Mouse (Mus musculus): Measurements from ENCODE around the gene Hoxa7. TPM values are rescaled to one million over a fixed set of nuclear protein-coding genes. Genes with fewer than 3 reads are reported as not detected.

Gene Hoxa7
- total and polyA plus RNA-seq, 2 experiments from 2014 or later = not detected

DNA sequence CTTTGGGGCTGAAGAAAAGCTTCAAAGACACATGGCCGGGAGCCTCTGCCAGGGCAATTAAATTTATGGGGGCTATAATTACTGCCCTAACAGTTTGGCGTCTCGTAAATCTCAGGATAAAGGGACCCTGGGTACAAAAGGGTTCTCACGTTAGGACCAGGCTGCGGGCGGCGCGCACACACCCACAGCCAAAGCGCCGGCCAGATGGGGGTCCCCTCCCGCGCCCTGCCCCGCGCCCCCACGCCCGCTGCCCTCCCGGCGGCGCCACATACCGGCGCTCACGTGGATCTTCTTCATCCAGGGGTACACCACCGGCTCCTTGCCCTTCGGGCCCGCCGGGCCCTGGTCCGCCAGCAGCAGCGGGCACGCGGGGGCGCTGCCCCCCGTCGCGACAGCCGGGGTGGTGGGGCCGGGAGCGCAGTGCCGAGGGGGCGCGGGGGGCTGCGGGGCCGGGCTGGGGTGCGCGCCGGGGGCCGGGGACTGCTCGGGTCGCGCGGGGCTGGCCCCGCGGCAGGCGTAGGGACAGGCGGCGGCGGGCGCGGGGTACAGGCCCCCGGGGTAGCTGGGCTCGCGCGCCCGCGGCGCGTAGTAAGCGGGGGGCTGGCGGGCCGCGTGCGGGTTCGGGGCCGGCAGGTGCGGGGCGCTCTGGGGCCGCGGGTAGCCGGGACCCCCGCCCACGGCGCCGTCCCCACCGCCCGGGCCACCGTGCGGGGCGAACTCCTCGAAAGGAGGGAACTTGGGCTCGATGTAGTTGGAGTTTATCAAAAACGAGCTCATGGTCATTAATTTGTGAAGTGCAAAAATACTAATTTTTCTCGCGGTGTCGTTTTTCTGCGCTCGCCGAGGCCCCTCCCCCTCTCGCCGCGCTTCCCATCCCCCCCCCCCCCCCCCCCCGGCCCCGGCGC, 30.5 kb downstream of the Hoxa7 start, which contains the start of gene Hoxa4:
Gene Hoxa4 (minus strand): TSS at position 848 of the 905 bp plus-strand sequence.
- H3K9ac ChIP-seq (replicated peaks; ENCODE audit: low read length, poor library complexity, severe bottlenecking) = no peak within 1 kb of the TSS
- H3K27me3 ChIP-seq (ENCODE audit: insufficient read depth, low read length) = peaks cover 94% of the 10 kb centered on the region

DNA sequence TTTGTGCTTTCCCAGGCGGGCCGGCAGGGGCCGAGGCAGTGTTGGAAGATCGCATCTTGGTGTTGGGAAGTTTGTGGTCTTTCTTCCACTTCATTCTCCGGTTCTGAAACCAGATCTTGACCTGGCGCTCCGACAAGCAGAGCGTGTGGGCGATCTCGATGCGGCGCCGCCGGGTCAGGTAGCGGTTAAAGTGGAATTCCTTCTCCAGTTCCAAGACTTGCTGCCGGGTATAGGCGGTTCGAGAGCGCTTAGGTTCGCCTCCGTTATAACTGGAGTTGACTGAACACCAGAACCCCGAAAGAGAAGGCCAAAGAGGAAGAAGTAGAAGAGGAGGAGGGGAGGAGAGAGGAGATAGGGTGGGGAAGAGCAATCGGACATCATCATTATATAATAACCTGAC, 31.2 kb downstream of the Hoxa7 start:
- ATAC-seq (ENCODE audit: low FRiP score) (no peak), DNase-seq (ENCODE audit: low spot score) (no peak)
- no peak overlapping the region for H3K4me2 ChIP-seq (ENCODE audit: low read depth, low read length, poor library complexity, severe bottlenecking)
- H3K4me1 ChIP-seq (ENCODE audit: insufficient read depth, low read length) = no peaks in the 10 kb centered on the region
- no peak for TF ChIP-seq CTCF (IDR thresholded peaks at IDR 0.05)
- H3K9ac ChIP-seq (replicated peaks; ENCODE audit: low read length, poor library complexity, severe bottlenecking) = no peak overlapping the region
- H3K27me3 ChIP-seq (ENCODE audit: insufficient read depth, low read length) = peaks cover 95% of the 10 kb centered on the region
- H3K36me3 ChIP-seq (ENCODE audit: insufficient read depth, low read length) = no peaks in the 10 kb centered on the region
- H3K27ac ChIP-seq (ENCODE audit: low read depth, low read length) = no peak overlapping the region
- 0% methylated on average over 23 of the region's 23 CpGs for WGBS
- H3K9me3 ChIP-seq (ENCODE audit: low read length) = no peaks in the 10 kb centered on the region
- no peak overlapping the region for H3K4me3 ChIP-seq (ENCODE audit: low read depth, low read length)

More for the DNA sequence above, 30.5 kb downstream of the Hoxa7 start, which contains the start of gene Hoxa4:
- ATAC-seq (ENCODE audit: low FRiP score) (no peak), DNase-seq (ENCODE audit: low spot score) (no peak)
- Histone ChIP-seq H3K36me3 (ENCODE audit: insufficient read depth, low read length) (no peaks in the 10 kb centered on the region), H3K27ac (ENCODE audit: low read depth, low read length) (no peak within 1 kb of the TSS), H3K4me2 (ENCODE audit: low read depth, low read length, poor library complexity, severe bottlenecking) (peak within 1 kb of the TSS; percentile 39), H3K9me3 (ENCODE audit: low read length) (no peaks in the 10 kb centered on the region), H3K4me3 (ENCODE audit: low read depth, low read length) (peak within 1 kb of the TSS; percentile 22), H3K4me1 (ENCODE audit: insufficient read depth, low read length) (no peaks in the 10 kb centered on the region)
- no peak for TF ChIP-seq CTCF (IDR thresholded peaks at IDR 0.05)
- WGBS = under 1% methylated on average over 35 of the region's 102 CpGs

DNA sequence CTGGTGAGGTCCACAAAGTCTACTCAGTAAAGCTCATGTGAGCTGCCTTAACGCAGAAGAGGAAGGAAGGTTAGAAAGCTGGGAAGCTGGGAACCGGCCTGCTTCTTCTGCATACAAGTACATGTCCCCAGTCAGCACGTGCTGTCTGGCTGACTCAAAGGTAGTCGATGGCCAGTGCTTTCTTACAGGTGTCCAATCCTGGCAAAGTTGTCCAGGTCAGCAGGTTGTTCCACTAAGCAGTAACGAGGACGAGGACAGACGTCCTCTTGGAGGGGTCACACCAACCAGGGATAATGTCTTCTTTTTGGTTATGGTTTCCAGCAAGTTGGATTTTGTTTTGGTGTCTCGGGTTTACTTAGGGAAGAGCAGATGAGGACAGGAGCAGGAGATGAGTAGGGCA, 31.7 kb downstream of the Hoxa7 start:
- no peaks in the 10 kb centered on the region for H3K9me3 ChIP-seq (ENCODE audit: low read length)
- no peak overlapping the region for H3K4me2 ChIP-seq (ENCODE audit: low read depth, low read length, poor library complexity, severe bottlenecking)
- H3K36me3 ChIP-seq (ENCODE audit: insufficient read depth, low read length) = no peaks in the 10 kb centered on the region
- H3K27me3 ChIP-seq (ENCODE audit: insufficient read depth, low read length) = peaks cover 96% of the 10 kb centered on the region
- H3K4me3 ChIP-seq (ENCODE audit: low read depth, low read length) = no peak overlapping the region
- TF ChIP-seq CTCF (IDR thresholded peaks at IDR 0.05) = no peak
- no peaks in the 10 kb centered on the region for H3K4me1 ChIP-seq (ENCODE audit: insufficient read depth, low read length)
- no peak overlapping the region for H3K9ac ChIP-seq (replicated peaks; ENCODE audit: low read length, poor library complexity, severe bottlenecking)
- DNase-seq (ENCODE audit: low spot score) (no peak), ATAC-seq (ENCODE audit: low FRiP score) (no peak)
- no peak overlapping the region for H3K27ac ChIP-seq (ENCODE audit: low read depth, low read length)
- 3% methylated on average over 8 of the region's 8 CpGs for WGBS

- H3K27ac ChIP-seq (ENCODE audit: low read depth, low read length) = no peak overlapping the region
- WGBS = 16% methylated on average over 5 of the region's 5 CpGs
- H3K36me3 ChIP-seq (ENCODE audit: insufficient read depth, low read length) = no peaks in the 10 kb centered on the region
- H3K9me3 ChIP-seq (ENCODE audit: low read length) = no peaks in the 10 kb centered on the region
- no peak overlapping the region for H3K4me3 ChIP-seq (ENCODE audit: low read depth, low read length)
- H3K9ac ChIP-seq (replicated peaks; ENCODE audit: low read length, poor library complexity, severe bottlenecking) = no peak overlapping the region
- no peak overlapping the region for H3K4me2 ChIP-seq (ENCODE audit: low read depth, low read length, poor library complexity, severe bottlenecking)
- no peaks in the 10 kb centered on the region for H3K4me1 ChIP-seq (ENCODE audit: insufficient read depth, low read length)
- peaks cover 96% of the 10 kb centered on the region for H3K27me3 ChIP-seq (ENCODE audit: insufficient read depth, low read length)
- ATAC-seq (ENCODE audit: low FRiP score) = no peak
- TF ChIP-seq CTCF (IDR thresholded peaks at IDR 0.05) = no peak
- DNase-seq (ENCODE audit: low spot score) = no peak
Measured at GRCm38 (mm10) chr6:52189172-52189591, 32.5 kb downstream of the Hoxa7 start.

- Histone ChIP-seq H3K36me3 (ENCODE audit: insufficient read depth, low read length) (no peaks in the 10 kb centered on the region), H3K27me3 (ENCODE audit: insufficient read depth, low read length) (peaks cover 97% of the 10 kb centered on the region), H3K27ac (ENCODE audit: low read depth, low read length) (no peak overlapping the region), H3K4me3 (ENCODE audit: low read depth, low read length) (no peak overlapping the region), H3K4me1 (ENCODE audit: insufficient read depth, low read length) (no peaks in the 10 kb centered on the region), H3K9ac (replicated peaks; ENCODE audit: low read length, poor library complexity, severe bottlenecking) (no peak overlapping the region), H3K4me2 (ENCODE audit: low read depth, low read length, poor library complexity, severe bottlenecking) (no peak overlapping the region), H3K9me3 (ENCODE audit: low read length) (no peaks in the 10 kb centered on the region)
- ATAC-seq (ENCODE audit: low FRiP score) = no peak
- no peak for TF ChIP-seq CTCF (IDR thresholded peaks at IDR 0.05)
- 3% methylated on average over 1 of the region's 1 CpGs for WGBS
- no peak for DNase-seq (ENCODE audit: low spot score)
Measured at GRCm38 (mm10) chr6:52186500-52186899, 35.2 kb downstream of the Hoxa7 start.

GRCm38 (mm10) chr6:52185834-52186233, 35.8 kb downstream of the Hoxa7 start:
- Histone ChIP-seq H3K4me2 (ENCODE audit: low read depth, low read length, poor library complexity, severe bottlenecking) (no peak overlapping the region), H3K4me3 (ENCODE audit: low read depth, low read length) (no peak overlapping the region), H3K27me3 (ENCODE audit: insufficient read depth, low read length) (peaks cover 97% of the 10 kb centered on the region)

More at GRCm38 (mm10) chr6:52185834-52186233, 35.8 kb downstream of the Hoxa7 start:
- 10% methylated on average over 3 of the region's 3 CpGs for WGBS
- no peaks in the 10 kb centered on the region for H3K36me3 ChIP-seq (ENCODE audit: insufficient read depth, low read length)
- ATAC-seq (ENCODE audit: low FRiP score) (no peak), DNase-seq (ENCODE audit: low spot score) (no peak)
- no peaks in the 10 kb centered on the region for H3K4me1 ChIP-seq (ENCODE audit: insufficient read depth, low read length)
- no peak overlapping the region for H3K27ac ChIP-seq (ENCODE audit: low read depth, low read length)
- H3K9ac ChIP-seq (replicated peaks; ENCODE audit: low read length, poor library complexity, severe bottlenecking) = no peak overlapping the region
- no peaks in the 10 kb centered on the region for H3K9me3 ChIP-seq (ENCODE audit: low read length)
- TF ChIP-seq CTCF (IDR thresholded peaks at IDR 0.05) = no peak
